Mouse (Mus musculus) liver, adult 2 months (tissue): ENCODE data around the gene Wdr61. TPM values are rescaled to one million over a fixed set of nuclear protein-coding genes. Genes with fewer than 3 reads are reported as not detected.
"Not testable (repeated sequence)": the region's sequence is repeated elsewhere in the genome, so short reads cannot be mapped to it uniquely, and the experiment has no call there.

ENCODE experiments used
- DNase-seq: peaks from one replicate; pipeline ENCODE4 v3.0.0-alpha.2; 2011; ENCODE audit warnings: low read depth, low spot score; ENCODE audit errors: extremely low read depth
- H3K27ac ChIP-seq: fragments of 200-500 bp; replicated peaks from 2 replicates; pipeline ENCODE4 v1.5.1; 2012; ENCODE audit warnings: low read depth, mild to moderate bottlenecking, control low read depth, inconsistent platforms, low read length; ENCODE audit not compliant: insufficient read depth
- H3K27me3 ChIP-seq: fragments of 200-500 bp; 2 replicates; pipeline ENCODE4 v1.6.1; 2012; ENCODE audit warnings: mild to moderate bottlenecking, moderate library complexity, low read length, inconsistent platforms; ENCODE audit not compliant: control insufficient read depth, insufficient read depth
- H3K36me3 ChIP-seq: fragments of 200-500 bp; 2 replicates; pipeline ENCODE4 v1.6.1; 2012; ENCODE audit warnings: low read length, inconsistent platforms; ENCODE audit not compliant: control insufficient read depth, insufficient read depth
- H3K4me1 ChIP-seq: fragments of 200-500 bp; 2 replicates; pipeline ENCODE4 v1.6.1; 2011; ENCODE audit warnings: low read length; ENCODE audit not compliant: control insufficient read depth, insufficient read depth
- H3K4me3 ChIP-seq: fragments of 200-500 bp; 2 replicates; pipeline ENCODE4 v1.5.1; 2011; ENCODE audit warnings: low read depth, mild to moderate bottlenecking, control low read depth, low read length, moderate library complexity; ENCODE audit not compliant: insufficient read depth
- H3K79me2 ChIP-seq: fragments of 200-500 bp; 2 replicates; pipeline ENCODE4 v1.6.1; 2012; ENCODE audit warnings: inconsistent platforms, mild to moderate bottlenecking, low read length, moderate library complexity; ENCODE audit not compliant: control insufficient read depth, insufficient read depth
- H3K9ac ChIP-seq: fragments of 200-500 bp; 2 replicates; pipeline ENCODE4 v1.6.1; 2012; ENCODE audit warnings: low read depth, mild to moderate bottlenecking, control low read depth, inconsistent platforms, low read length
- CTCF ChIP-seq: fragments of 200-500 bp; IDR thresholded peaks from 2 replicates; pipeline ENCODE4 v1.5.1; 2011; ENCODE audit warnings: low read depth, low read length, control low read depth
- POLR2A ChIP-seq: fragments of 200-500 bp; IDR thresholded peaks from 2 replicates; pipeline ENCODE4 v1.6.1; 2011; ENCODE audit warnings: low read length, control low read depth; ENCODE audit not compliant: insufficient read depth; ENCODE audit errors: extremely low read depth
- WGBS: fragments of 180-500 bp; shearing (Covaris S2); methylation state at CpG from one replicate; pipeline ENCODE4 v1.1.7; 2018; 5-methylcytosine and 5-hydroxymethylcytosine counted together
- polyA plus RNA-seq: library from polyadenylated mRNA; depleted of rRNA; stranded (reverse); fragments of >200 nt; gene quantifications from 2 replicates; pipeline ENCODE4 v1.2.3, GENCODE M21; 2012
- total RNA-seq: library from RNA; depleted of rRNA; stranded (reverse); fragments of >200 nt; gene quantifications from 2 replicates; pipeline ENCODE4 v1.2.3, GENCODE M21; 2014

The Wdr61 gene
- total and polyA plus RNA-seq, 2 experiments = 38.4 to 83.5 TPM

- 77% methylated on average over 17 of the region's 17 CpGs for WGBS
- no peak for DNase-seq
Measured at GRCm38 (mm10) chr9:54698318-54699086, 35.8 kb downstream of the Wdr61 start, which contains the start of gene Dnaja4. TSS of gene Dnaja4 (plus strand) at chr9:54698873.

GRCm38 (mm10) chr9:54691241-54691805, 43.0 kb downstream of the Wdr61 start:
- H3K27me3 ChIP-seq, H3K9ac ChIP-seq, DNase-seq, H3K27ac ChIP-seq, H3K79me2 ChIP-seq, H3K4me1 ChIP-seq, H3K36me3 ChIP-seq: not testable (repeated sequence)
- peak overlapping the region; percentile 4; the same call in 1 of the 2 replicates for H3K4me3 ChIP-seq
- WGBS = 5% methylated on average over 30 of the region's 31 CpGs

More at GRCm38 (mm10) chr9:54698318-54699086, 35.8 kb downstream of the Wdr61 start, which contains the start of gene Dnaja4:
- H3K27ac ChIP-seq = no peak within 1 kb of the TSS
- H3K36me3 ChIP-seq = no peaks in the 10 kb centered on the region
- peaks cover 4% of the 10 kb centered on the region; the same call in 1 of the 2 replicates for H3K4me1 ChIP-seq
- peaks cover 3% of the 10 kb centered on the region; the same call in 1 of the 2 replicates for H3K27me3 ChIP-seq
- peak within 1 kb of the TSS; percentile 91 for H3K9ac ChIP-seq
- TF ChIP-seq POLR2A (no peak), CTCF (no peak)
- peak within 1 kb of the TSS; percentile 76 for H3K4me3 ChIP-seq
- H3K79me2 ChIP-seq = no peaks in the 10 kb centered on the region; the same call in 1 of the 2 replicates

GRCm38 (mm10) chr9:54690697-54691096, 43.6 kb downstream of the Wdr61 start:
- not testable (repeated sequence) for H3K79me2 ChIP-seq, H3K36me3 ChIP-seq, H3K4me3 ChIP-seq, H3K27ac ChIP-seq, H3K27me3 ChIP-seq, H3K9ac ChIP-seq, H3K4me1 ChIP-seq, DNase-seq
- 90% methylated on average over 2 of the region's 2 CpGs for WGBS

- no peaks in the 10 kb centered on the region for H3K79me2 ChIP-seq
Measured at GRCm38 (mm10) chr9:54689446-54689845, 44.9 kb downstream of the Wdr61 start.

GRCm38 (mm10) chr9:54687246-54688236, 46.8 kb downstream of the Wdr61 start:
- H3K4me1 ChIP-seq = no peaks in the 10 kb centered on the region
- no peak for TF ChIP-seq CTCF
- no peak for TF ChIP-seq POLR2A
- no peak overlapping the region for H3K4me3 ChIP-seq
- no peaks in the 10 kb centered on the region for H3K27me3 ChIP-seq
- H3K27ac ChIP-seq = no peak overlapping the region
- no peaks in the 10 kb centered on the region for H3K36me3 ChIP-seq
- DNase-seq = no peak
- H3K79me2 ChIP-seq = no peaks in the 10 kb centered on the region
- 58% methylated on average over 14 of the region's 14 CpGs for WGBS
- H3K9ac ChIP-seq = no peak overlapping the region

More at GRCm38 (mm10) chr9:54689446-54689845, 44.9 kb downstream of the Wdr61 start:
- no peaks in the 10 kb centered on the region for H3K36me3 ChIP-seq
- no peaks in the 10 kb centered on the region for H3K27me3 ChIP-seq
- 67% methylated on average over 8 of the region's 8 CpGs for WGBS
- no peak overlapping the region for H3K4me3 ChIP-seq
- TF ChIP-seq POLR2A (no peak), CTCF (no peak)
- no peaks in the 10 kb centered on the region for H3K4me1 ChIP-seq
- no peak for DNase-seq
- no peak overlapping the region for H3K9ac ChIP-seq
- H3K27ac ChIP-seq = no peak overlapping the region
